Mouse (Mus musculus): ENCODE measurements around the gene Trim15.

DNA sequence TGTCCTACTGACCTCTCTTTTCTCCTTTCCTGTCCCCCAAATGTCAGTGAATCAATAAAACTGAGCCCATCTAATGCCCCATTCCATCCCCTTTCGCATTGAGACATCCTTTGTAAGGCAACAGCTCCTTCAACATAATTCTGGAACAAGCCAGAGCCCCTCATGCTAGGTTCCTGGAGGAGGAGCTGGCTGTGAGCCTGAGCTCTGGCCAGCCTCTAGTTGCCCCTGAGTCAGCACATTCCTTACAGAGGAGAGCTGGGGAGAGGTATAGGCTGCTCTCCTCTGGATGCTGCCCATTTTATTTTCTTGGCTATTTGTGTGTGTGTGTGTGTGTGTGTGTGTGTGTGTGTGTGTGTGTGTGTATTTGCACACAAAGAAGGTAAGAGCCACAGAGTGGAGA is 41.2 kb upstream of the Trim15 start:
- TF ChIP-seq TBP (IDR thresholded peaks at IDR 0.05; ENCODE audit: low read depth, low read length) (no peak), CTCF (IDR thresholded peaks at IDR 0.05 in 2 of 3, conservative IDR thresholded peaks at IDR 0.05 in 1 of 3; ENCODE audit: control insufficient read depth in 1 of 3, insufficient read depth in 1 of 3, low read depth in 2 of 3, low read length in 3 of 3, poor library complexity in 1 of 3, severe bottlenecking in 1 of 3) (no peak), POLR2A (IDR thresholded peaks at IDR 0.05; ENCODE audit: control insufficient read depth in 1 of 2, insufficient read depth in 1 of 2, low read depth in 1 of 2, low read length in 2 of 2, poor library complexity in 1 of 2) (no peak), MAFK (IDR thresholded peaks at IDR 0.05; ENCODE audit: borderline replicate concordance, low read depth, low read length) (no peak), ZMIZ1 (IDR thresholded peaks at IDR 0.05; ENCODE audit: low read depth, low read length) (no peak), EP300 (IDR thresholded peaks at IDR 0.05; ENCODE audit: low read depth in 1 of 2, low read length in 2 of 2) (no peak)
